Comparison of ENCODE assay signal across 23 mouse cellular contexts in genomic region chr12:69871632-69872031, GRCm38 (mm10). TPM values are rescaled to one million over a fixed set of nuclear protein-coding genes. Genes with fewer than 3 reads are reported as not detected.
A peak's percentile ranks its signal among the peaks of the same experiment; 100 is the strongest.
DNase-seq lines count a peak whose midpoint lies in the region; ATAC-seq and TF ChIP-seq lines count a peak whose summit lies in the region.
"Had no signal": no experiment of that assay in that cellular context is flagged by ENCODE, and none has a peak within 500 bp of the region (broad histone marks: within the 10 kb centered on the region; RNA-seq: fewer than 3 reads in every experiment).

No protein-coding gene starts in this region.

- peak in 1 of 2 experiments; percentile 45; a peak in 1 of 4 replicates for TF ChIP-seq EP300 in MEL (IDR thresholded peaks at IDR 0.05; ENCODE audit: low read depth in 1 of 2, low read length in 2 of 2)

- H3K4me3 ChIP-seq in MEL (ENCODE audit: control insufficient read depth in 1 of 2, insufficient read depth in 1 of 2, low read depth in 2 of 2, low read length in 2 of 2): no peak overlapping the region
- H3K4me3 ChIP-seq in layer of hippocampus, adult 2 months: no peak overlapping the region
- H3K4me3 ChIP-seq: embryonic facial prominence, embryonic 15.5 days; erythroblast, embryonic 14.5 days; forebrain, embryonic 10.5 days; forebrain, embryonic 15.5 days; heart, embryonic 15.5 days; hindbrain, embryonic 10.5 days had no signal

- peak; percentile 59 to 65; a peak in 3 of 4 replicates for ATAC-seq in hematopoietic stem cell, adult 5-6 weeks (replicated peaks in 1 of 2; ENCODE audit: insufficient read depth in 1 of 2, low FRiP score in 2 of 2, low TSS enrichment in 1 of 2, low read depth in 1 of 2, poor library complexity in 2 of 2, severe bottlenecking in 2 of 2)
- ATAC-seq in neutrophil, adult 5-6 weeks (ENCODE audit: extremely low read depth, insufficient number of reproducible peaks, low FRiP score, poor library complexity, severe bottlenecking): peak; percentile 13; the same call in 1 of the 2 replicates
- ATAC-seq: CD4-positive, CD25-positive, alpha-beta regulatory T cell, adult 4 months; forebrain, embryonic 15.5 days; Patski had no signal

- no peak for TF ChIP-seq RAD21 in MEL (IDR thresholded peaks at IDR 0.05; ENCODE audit: low read depth, low read length)

- no peak for TF ChIP-seq POLR2A in MEL (IDR thresholded peaks at IDR 0.05; ENCODE audit: control insufficient read depth in 1 of 2, insufficient read depth in 1 of 2, low read depth in 1 of 2, low read length in 2 of 2, poor library complexity in 1 of 2)

- H3K4me1 ChIP-seq in MEL (ENCODE audit: control insufficient read depth in 1 of 2, insufficient read depth in 2 of 2, low read length in 2 of 2): peaks cover 11 to 12% of the 10 kb centered on the region in 2 experiments
- H3K4me1 ChIP-seq: embryonic facial prominence, embryonic 15.5 days; forebrain, embryonic 10.5 days; forebrain, embryonic 15.5 days; heart, embryonic 15.5 days; hindbrain, embryonic 10.5 days had no signal

- H3K27ac ChIP-seq in MEL (ENCODE audit: control insufficient read depth, low read depth, low read length): no peak overlapping the region
- no peak overlapping the region for H3K27ac ChIP-seq in layer of hippocampus, adult 2 months
- H3K27ac ChIP-seq: embryonic facial prominence, embryonic 15.5 days; forebrain, embryonic 10.5 days; forebrain, embryonic 15.5 days; heart, embryonic 15.5 days; hindbrain, embryonic 10.5 days; hindbrain, embryonic 14.5 days had no signal

- H3K9me3 ChIP-seq in MEL (replicated peaks; ENCODE audit: insufficient read depth, low read length): no peaks in the 10 kb centered on the region
- H3K9me3 ChIP-seq: embryonic facial prominence, embryonic 15.5 days; forebrain, embryonic 10.5 days; forebrain, embryonic 15.5 days; heart, embryonic 15.5 days; hindbrain, embryonic 10.5 days had no signal

- H3K27me3 ChIP-seq in MEL (ENCODE audit: control insufficient read depth in 1 of 2, insufficient read depth in 2 of 2, low read length in 2 of 2): no peaks in the 10 kb centered on the region
- H3K27me3 ChIP-seq: embryonic facial prominence, embryonic 15.5 days; forebrain, embryonic 15.5 days; heart, embryonic 15.5 days; Patski had no signal

- no peak for TF ChIP-seq CTCF in MEL (IDR thresholded peaks at IDR 0.05 in 2 of 3, conservative IDR thresholded peaks at IDR 0.05 in 1 of 3; ENCODE audit: control insufficient read depth in 1 of 3, insufficient read depth in 1 of 3, low read depth in 2 of 3, low read length in 3 of 3, poor library complexity in 1 of 3, severe bottlenecking in 1 of 3)
- no peak for TF ChIP-seq CTCF in layer of hippocampus, adult 2 months (conservative IDR thresholded peaks at IDR 0.05)

- H3K36me3 ChIP-seq in MEL (ENCODE audit: control insufficient read depth in 1 of 2, insufficient read depth in 2 of 2, low read length in 2 of 2): peaks cover 0 to 14% of the 10 kb centered on the region in 2 experiments; a peak in 2 of 4 replicates

- no peak overlapping the region for H3K9ac ChIP-seq in MEL (ENCODE audit: control insufficient read depth, low read depth, low read length, poor library complexity, severe bottlenecking)
- H3K9ac ChIP-seq: embryonic facial prominence, embryonic 15.5 days; forebrain, embryonic 15.5 days; heart, embryonic 15.5 days; hindbrain, embryonic 14.5 days had no signal

- peaks cover 1% of the 10 kb centered on the region; the same call in 1 of the 2 replicates for H3K79me2 ChIP-seq in MEL (ENCODE audit: control insufficient read depth, insufficient read depth, low read length, poor library complexity)

- peak; percentile 58 for DNase-seq in A20 (ENCODE audit: low read depth, low spot score)
- peak; percentile 48 for DNase-seq in MEL (ENCODE audit: low read depth, low spot score)
- no peak for DNase-seq in layer of hippocampus, adult 2 months (ENCODE audit: low spot score in 2 of 2)
- no peak for DNase-seq in heart, adult 9 months (ENCODE audit: low spot score in 2 of 2)
- DNase-seq: adrenal gland, adult 2 months; adrenal gland, postnatal 25 days; cerebellum, adult 18-20 months; cerebellum, adult 9-11 months; cerebellum, postnatal 36 days; gastrocnemius, postnatal 36 days; heart, adult 18-20 months; heart, postnatal 14 days had no signal

TF ChIP-seq in MEL, 35 proteins besides CTCF, POLR2A, EP300 and RAD21:
- TF ChIP-seq ELF1 (IDR thresholded peaks at IDR 0.05; ENCODE audit: low read depth, low read length): peak; percentile 32; the same call in 1 of the 2 replicates
- TF ChIP-seq USF2 (IDR thresholded peaks at IDR 0.05; ENCODE audit: borderline replicate concordance in 1 of 2, insufficient read depth in 1 of 2, low read depth in 1 of 2, low read length in 2 of 2): no peak

RNA-seq across cellular contexts. Expression of gene Atl1, which starts 20.8 kb away (rescaled TPM):
- 0.36 and 0.50 TPM in 2 replicates for total RNA-seq in MEL (2012; rRNA removed)
- polyA plus RNA-seq in MEL (2012; ENCODE audit: insufficient read depth in 1 of 2, insufficient read length in 2 of 2, low read depth in 1 of 2, low replicate concordance in 2 of 2, missing spikeins in 1 of 2): 1 to 10 TPM in 1 of 2 experiments, not detected in 1; 1.0 TPM
- total RNA-seq in hematopoietic stem cell, adult 5-6 weeks (2017): 2.1 and 4.8 TPM in 2 replicates
- 1.5 and 2.2 TPM in 2 replicates for total RNA-seq in neutrophil, adult 5-6 weeks (2017)
- total RNA-seq in layer of hippocampus, adult 2 months (2021): 100 to 1,000 TPM; 195 TPM

RNA-seq across cellular contexts. Expression of gene Map4k5, which starts 21.4 kb away (rescaled TPM):
- 7.0 and 7.3 TPM in 2 replicates for total RNA-seq in MEL (2012; rRNA removed)
- 1 to 10 TPM in 1 of 2 experiments, not detected in 1; 8.5 TPM for polyA plus RNA-seq in MEL (2012; ENCODE audit: insufficient read depth in 1 of 2, insufficient read length in 2 of 2, low read depth in 1 of 2, low replicate concordance in 2 of 2, missing spikeins in 1 of 2)
- 47.3 and 49.8 TPM in 2 replicates for total RNA-seq in hematopoietic stem cell, adult 5-6 weeks (2017)
- 40.6 and 46.7 TPM in 2 replicates for total RNA-seq in neutrophil, adult 5-6 weeks (2017)
- 10 to 100 TPM; 44.2 to 47.7 TPM for total RNA-seq in layer of hippocampus, adult 2 months (2021)

Comparison
In these comparisons a context has a peak if more than half of its experiments do, and no peak if none do; other contexts are left out.
1. DNase-seq: peak in A20 (single experiment) and MEL (single experiment); none in layer of hippocampus, adult 2 months (0 of 2) and heart, adult 9 months (0 of 2).
2. RNA of gene Atl1, which starts 20.8 kb away (total RNA-seq): 195 TPM in layer of hippocampus, adult 2 months; 2.1 to 4.8 TPM in hematopoietic stem cell, adult 5-6 weeks, 1.5 to 2.2 TPM in neutrophil, adult 5-6 weeks and 0.36 to 0.50 TPM in MEL; every median in the first group is over 10 times any median in the second.